Mouse (Mus musculus): ENCODE results near the gene Tedc1. TPM values are rescaled to one million over a fixed set of nuclear protein-coding genes. Genes with fewer than 3 reads are reported as not detected.

Gene Tedc1
- polyA plus RNA-seq, 1 experiment from 2014 or later: 12.0 TPM

DNA sequence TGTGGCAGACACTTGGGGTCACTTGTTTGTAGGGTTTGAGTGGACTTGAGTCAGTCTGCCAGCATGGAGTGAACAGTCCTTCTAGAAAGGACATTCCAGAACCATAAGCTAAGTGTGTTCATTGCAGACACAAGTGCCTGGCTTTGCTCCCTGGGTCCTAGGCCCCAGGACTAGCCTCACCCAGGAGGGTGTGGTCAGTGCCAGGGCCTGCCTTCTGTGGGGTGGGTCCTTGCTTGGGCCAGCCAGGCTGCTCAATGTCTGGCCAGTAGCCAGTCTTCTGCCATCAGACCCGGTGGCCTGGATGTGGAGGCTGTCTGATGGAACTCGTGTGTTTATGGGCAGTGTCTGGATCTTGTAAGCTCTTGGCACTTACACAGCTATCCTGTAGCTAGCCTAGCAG lies 23.7 kb upstream of the Tedc1 start:
- ATAC-seq (ENCODE audit: low read depth): no peak

GRCm38 (mm10) chr12:113133260-113133659 lies 23.0 kb upstream of the Tedc1 start:
- 90% methylated on average over 9 of the region's 9 CpGs for WGBS (ENCODE audit: insufficient replicate concordance)
- peaks cover 13% of the 10 kb centered on the region for H3K4me1 ChIP-seq (replicated peaks)
- ATAC-seq (ENCODE audit: low read depth) (no peak), DNase-seq (no peak)
- no peak overlapping the region for H3K9ac ChIP-seq
- H3K4me2 ChIP-seq: no peak overlapping the region
- no peaks in the 10 kb centered on the region for H3K27me3 ChIP-seq
- H3K9me3 ChIP-seq (replicated peaks): no peaks in the 10 kb centered on the region
- H3K4me3 ChIP-seq (replicated peaks): no peak overlapping the region
- peaks cover 99% of the 10 kb centered on the region for H3K36me3 ChIP-seq
- H3K27ac ChIP-seq: no peak overlapping the region

More for the DNA sequence above, 23.7 kb upstream of the Tedc1 start:
- Histone ChIP-seq H3K9me3 (replicated peaks) (no peaks in the 10 kb centered on the region), H3K36me3 (peaks cover 100% of the 10 kb centered on the region), H3K27ac (no peak overlapping the region), H3K9ac (no peak overlapping the region), H3K4me3 (replicated peaks) (no peak overlapping the region), H3K27me3 (no peaks in the 10 kb centered on the region), H3K4me2 (no peak overlapping the region), H3K4me1 (replicated peaks) (peaks cover 12% of the 10 kb centered on the region)
- 52% methylated on average over 2 of the region's 2 CpGs for WGBS (ENCODE audit: insufficient replicate concordance)
- no peak for DNase-seq

DNA sequence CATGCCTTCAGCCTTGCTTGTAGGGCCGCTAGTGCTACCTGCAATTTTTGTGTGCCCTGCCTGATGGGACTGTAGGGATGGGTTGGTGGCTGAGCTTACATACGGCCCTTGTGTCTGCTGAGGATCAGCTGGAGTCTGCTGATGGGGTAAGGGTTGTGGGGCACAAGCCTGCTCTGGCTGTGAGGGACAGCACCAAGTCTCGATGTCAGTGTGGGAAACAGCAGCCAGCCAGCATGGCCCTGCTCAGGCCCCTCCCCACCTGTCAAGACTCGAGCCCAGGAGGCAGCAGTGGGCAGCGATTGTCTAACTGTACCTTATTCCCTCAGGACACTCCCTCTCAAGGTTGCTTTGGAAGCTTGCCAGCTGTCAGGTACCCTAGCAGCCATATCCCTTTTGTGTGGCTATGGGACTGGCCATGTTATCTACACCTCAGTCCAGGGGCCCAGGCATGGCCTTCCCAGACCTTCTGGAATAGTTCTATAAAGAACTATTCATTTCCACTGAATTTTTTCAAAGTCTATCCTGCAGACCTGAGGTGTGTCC lies 22.3 kb upstream of the Tedc1 start:
- 75% methylated on average over 5 of the region's 5 CpGs for WGBS (ENCODE audit: insufficient replicate concordance)

GRCm38 (mm10) chr12:113134502-113134901 lies 21.7 kb upstream of the Tedc1 start:
- Histone ChIP-seq H3K9me3 (replicated peaks) (no peaks in the 10 kb centered on the region), H3K4me3 (replicated peaks) (no peak overlapping the region), H3K4me2 (no peak overlapping the region), H3K36me3 (peaks cover 86% of the 10 kb centered on the region), H3K27me3 (no peaks in the 10 kb centered on the region), H3K27ac (no peak overlapping the region), H3K9ac (no peak overlapping the region), H3K4me1 (replicated peaks) (peaks cover 20% of the 10 kb centered on the region)
- no peak for ATAC-seq (ENCODE audit: low read depth)
- WGBS (ENCODE audit: insufficient replicate concordance): 74% methylated on average over 4 of the region's 4 CpGs
- DNase-seq: no peak

More for the DNA sequence above, 22.3 kb upstream of the Tedc1 start:
- Histone ChIP-seq H3K27ac (no peak overlapping the region), H3K27me3 (no peaks in the 10 kb centered on the region), H3K9me3 (replicated peaks) (no peaks in the 10 kb centered on the region), H3K4me3 (replicated peaks) (no peak overlapping the region), H3K4me1 (replicated peaks) (peaks cover 15% of the 10 kb centered on the region), H3K36me3 (peaks cover 92% of the 10 kb centered on the region), H3K4me2 (no peak overlapping the region), H3K9ac (no peak overlapping the region)
- ATAC-seq (ENCODE audit: low read depth): no peak
- no peak for DNase-seq

DNA sequence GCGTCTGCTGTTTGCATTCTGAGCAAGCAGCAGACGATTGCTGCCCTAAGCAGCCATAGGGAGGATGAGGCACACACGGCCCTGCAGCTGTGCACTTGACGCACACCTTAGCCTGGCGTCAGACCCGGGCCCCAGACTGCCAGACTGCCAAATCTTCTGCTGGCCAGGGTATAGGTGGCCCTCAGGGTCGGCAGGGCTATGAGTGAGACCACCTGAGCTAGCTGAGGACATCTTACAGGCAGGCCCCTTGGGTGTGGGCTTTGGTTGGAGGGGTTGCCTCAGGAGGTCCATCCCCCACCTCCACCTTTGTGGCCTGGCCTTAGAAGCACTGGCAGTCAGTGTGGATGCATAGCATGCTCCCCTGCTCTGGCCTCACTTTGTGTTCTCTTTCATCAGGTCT lies 20.8 kb upstream of the Tedc1 start:
- 82% methylated on average over 7 of the region's 7 CpGs for WGBS (ENCODE audit: insufficient replicate concordance)
- Histone ChIP-seq H3K36me3 (peaks cover 77% of the 10 kb centered on the region), H3K27me3 (peaks cover 4% of the 10 kb centered on the region; the same call in 1 of the 2 replicates), H3K9ac (no peak overlapping the region), H3K9me3 (replicated peaks) (no peaks in the 10 kb centered on the region), H3K4me3 (replicated peaks) (no peak overlapping the region), H3K4me1 (replicated peaks) (peaks cover 29% of the 10 kb centered on the region), H3K27ac (no peak overlapping the region), H3K4me2 (no peak overlapping the region)
- no peak for ATAC-seq (ENCODE audit: low read depth)
- no peak for DNase-seq

- Histone ChIP-seq H3K9me3 (replicated peaks) (no peaks in the 10 kb centered on the region), H3K4me1 (replicated peaks) (peaks cover 40% of the 10 kb centered on the region), H3K27ac (no peak overlapping the region), H3K4me2 (no peak overlapping the region), H3K36me3 (peaks cover 66% of the 10 kb centered on the region), H3K27me3 (peaks cover 16% of the 10 kb centered on the region), H3K9ac (no peak overlapping the region), H3K4me3 (replicated peaks) (no peak overlapping the region)
- DNase-seq (no peak), ATAC-seq (ENCODE audit: low read depth) (no peak)
- WGBS (ENCODE audit: insufficient replicate concordance): 86% methylated on average over 17 of the region's 17 CpGs
Measured at GRCm38 (mm10) chr12:113136492-113137020, 19.7 kb upstream of the Tedc1 start.

GRCm38 (mm10) chr12:113137260-113138213 lies 18.7 kb upstream of the Tedc1 start:
- Histone ChIP-seq H3K9ac (no peak overlapping the region), H3K4me3 (replicated peaks) (no peak overlapping the region), H3K36me3 (peaks cover 56% of the 10 kb centered on the region), H3K27ac (no peak overlapping the region), H3K27me3 (peaks cover 26% of the 10 kb centered on the region), H3K9me3 (replicated peaks) (no peaks in the 10 kb centered on the region), H3K4me2 (no peak overlapping the region), H3K4me1 (replicated peaks) (peaks cover 45% of the 10 kb centered on the region)
- WGBS (ENCODE audit: insufficient replicate concordance): 78% methylated on average over 18 of the region's 18 CpGs
- no peak for ATAC-seq (ENCODE audit: low read depth)
- DNase-seq: no peak

GRCm38 (mm10) chr12:113138291-113138690 lies 17.9 kb upstream of the Tedc1 start:
- Histone ChIP-seq H3K4me2 (no peak overlapping the region), H3K9me3 (replicated peaks) (no peaks in the 10 kb centered on the region), H3K27me3 (peaks cover 33% of the 10 kb centered on the region), H3K4me1 (replicated peaks) (peaks cover 51% of the 10 kb centered on the region), H3K27ac (no peak overlapping the region), H3K4me3 (replicated peaks) (no peak overlapping the region), H3K9ac (no peak overlapping the region), H3K36me3 (peaks cover 48% of the 10 kb centered on the region)
- 70% methylated on average over 6 of the region's 6 CpGs for WGBS (ENCODE audit: insufficient replicate concordance)
- no peak for DNase-seq
- no peak for ATAC-seq (ENCODE audit: low read depth)

- Histone ChIP-seq H3K9me3 (replicated peaks) (no peaks in the 10 kb centered on the region), H3K4me1 (replicated peaks) (peaks cover 59% of the 10 kb centered on the region), H3K27me3 (peaks cover 41% of the 10 kb centered on the region), H3K9ac (peak overlapping the region; percentile 72; the same call in 1 of the 2 replicates), H3K27ac (no peak overlapping the region), H3K36me3 (peaks cover 44% of the 10 kb centered on the region), H3K4me2 (peak overlapping the region; percentile 96), H3K4me3 (replicated peaks) (peak overlapping the region; percentile 66)
- WGBS (ENCODE audit: insufficient replicate concordance): 53% methylated on average over 11 of the region's 11 CpGs
- no peak for ATAC-seq (ENCODE audit: low read depth)
- DNase-seq: no peak
Measured at GRCm38 (mm10) chr12:113138901-113139864, 17.0 kb upstream of the Tedc1 start.

- peaks cover 41% of the 10 kb centered on the region for H3K36me3 ChIP-seq
- H3K4me2 ChIP-seq: peak within 1 kb of the TSS; percentile 96
- H3K4me1 ChIP-seq (replicated peaks): peaks cover 60% of the 10 kb centered on the region
- no peaks in the 10 kb centered on the region for H3K9me3 ChIP-seq (replicated peaks)
- ATAC-seq (ENCODE audit: low read depth) (peak; percentile 87), DNase-seq (peak; percentile 77)
- peak within 1 kb of the TSS; percentile 61 for H3K27ac ChIP-seq
- H3K9ac ChIP-seq: peak within 1 kb of the TSS; percentile 72
- H3K4me3 ChIP-seq (replicated peaks): peak within 1 kb of the TSS; percentile 66
- WGBS (ENCODE audit: insufficient replicate concordance): under 1% methylated on average over 68 of the region's 68 CpGs
- H3K27me3 ChIP-seq: peaks cover 41% of the 10 kb centered on the region
Measured at GRCm38 (mm10) chr12:113139908-113140615, 16.2 kb upstream of the Tedc1 start, which contains the start of gene Crip2. TSS of gene Crip2 (plus strand) at chr12:113140236.
